27 mouse cellular contexts compared by ENCODE assay signal in the genomic region with DNA sequence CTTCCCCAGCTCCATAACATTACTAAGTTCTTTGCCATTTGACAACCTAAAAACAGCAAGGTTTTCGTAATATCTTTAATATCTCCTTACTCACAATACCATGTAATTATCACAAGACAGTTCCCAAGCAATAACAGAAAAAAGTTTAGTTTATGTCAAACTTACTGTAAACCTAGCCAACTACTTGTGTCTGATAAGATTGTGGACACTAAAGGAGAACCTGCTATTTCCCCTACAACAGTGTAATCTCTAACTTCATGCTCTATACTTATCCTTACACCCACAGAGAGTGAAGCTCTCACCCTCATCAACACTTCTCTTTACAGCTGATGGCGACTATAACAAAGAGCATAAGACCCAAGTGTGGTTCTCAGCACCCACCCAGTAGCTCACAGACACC.
"Had no signal": no experiment of that assay in that cellular context is flagged by ENCODE, and none has a peak within 500 bp of the region (broad histone marks: within the 10 kb centered on the region; RNA-seq: fewer than 3 reads in every experiment).

No protein-coding gene starts in this region.

- H3K36me3 ChIP-seq: limb, embryonic 10.5 days; limb, embryonic 12.5 days; limb, embryonic 13.5 days; limb, embryonic 15.5 days; liver, embryonic 12.5 days; liver, embryonic 13.5 days; liver, embryonic 15.5 days; lung, embryonic 15.5 days; midbrain, embryonic 10.5 days; midbrain, embryonic 12.5 days; midbrain, embryonic 13.5 days; midbrain, embryonic 15.5 days had no signal

- H3K27ac ChIP-seq: limb, embryonic 10.5 days; limb, embryonic 12.5 days; limb, embryonic 13.5 days; limb, embryonic 15.5 days; liver, embryonic 12.5 days; liver, embryonic 13.5 days; liver, embryonic 14.5 days; liver, embryonic 15.5 days; lung, embryonic 15.5 days; macrophage; midbrain, embryonic 10.5 days; midbrain, embryonic 12.5 days; midbrain, embryonic 13.5 days; midbrain, embryonic 15.5 days had no signal

- H3K9ac ChIP-seq: limb, embryonic 12.5 days; limb, embryonic 13.5 days; limb, embryonic 15.5 days; liver, embryonic 12.5 days; liver, embryonic 13.5 days; liver, embryonic 14.5 days; liver, embryonic 15.5 days; liver, postnatal 0 days; lung, embryonic 14.5 days; lung, embryonic 15.5 days; midbrain, embryonic 12.5 days; midbrain, embryonic 13.5 days; midbrain, embryonic 15.5 days had no signal

- H3K4me1 ChIP-seq: limb, embryonic 10.5 days; limb, embryonic 12.5 days; limb, embryonic 13.5 days; limb, embryonic 15.5 days; liver, embryonic 12.5 days; liver, embryonic 13.5 days; liver, embryonic 15.5 days; lung, embryonic 15.5 days; megakaryocyte, embryonic 14.5 days; midbrain, embryonic 10.5 days; midbrain, embryonic 12.5 days; midbrain, embryonic 13.5 days; midbrain, embryonic 15.5 days had no signal

- DNase-seq: left cerebral cortex, postnatal 4 days; liver; liver, embryonic 13.5 days; liver, postnatal 0 days; lung, adult 18-20 months; lung, adult 2 months; lung, embryonic 14.5 days; lung, postnatal 10 days; lung, postnatal 14 days; lung, postnatal 36 days; lung, postnatal 4 days; midbrain, embryonic 14.5 days had no signal

- H3K4me3 ChIP-seq: limb, embryonic 10.5 days; limb, embryonic 12.5 days; limb, embryonic 13.5 days; limb, embryonic 15.5 days; liver, embryonic 12.5 days; liver, embryonic 13.5 days; liver, embryonic 15.5 days; lung, embryonic 15.5 days; megakaryocyte, embryonic 14.5 days; midbrain, embryonic 10.5 days; midbrain, embryonic 12.5 days; midbrain, embryonic 13.5 days; midbrain, embryonic 15.5 days; myocyte had no signal

- H3K27me3 ChIP-seq: limb, embryonic 12.5 days; limb, embryonic 13.5 days; limb, embryonic 15.5 days; liver, embryonic 12.5 days; liver, embryonic 13.5 days; liver, embryonic 15.5 days; lung, embryonic 15.5 days; megakaryocyte, embryonic 14.5 days; midbrain, embryonic 12.5 days; midbrain, embryonic 13.5 days; midbrain, embryonic 15.5 days had no signal

- H3K9me3 ChIP-seq: limb, embryonic 10.5 days; limb, embryonic 12.5 days; limb, embryonic 13.5 days; limb, embryonic 15.5 days; liver, embryonic 12.5 days; liver, embryonic 13.5 days; liver, embryonic 15.5 days; lung, embryonic 15.5 days; midbrain, embryonic 10.5 days; midbrain, embryonic 12.5 days; midbrain, embryonic 13.5 days had no signal
